Mouse (Mus musculus) CD4-positive helper T cell, adult 2 months (primary cell): ENCODE data around the gene Samd4b.

ENCODE experiments used
- DNase-seq: peaks from one replicate; pipeline ENCODE4 v3.0.0-alpha.2; 2012; ENCODE audit warnings: low read depth, missing footprints, low spot score

The Samd4b gene

GRCm38 (mm10) chr7:28591862-28592261, 6.1 kb downstream of the Samd4b start:
- DNase-seq: no peak

GRCm38 (mm10) chr7:28587644-28588043, 10.3 kb downstream of the Samd4b start:
- DNase-seq: no peak

- no peak for DNase-seq
Observed at GRCm38 (mm10) chr7:28586663-28587411, 11.1 kb downstream of the Samd4b start.

- DNase-seq: no peak
Observed at GRCm38 (mm10) chr7:28585001-28585400, 12.9 kb downstream of the Samd4b start.

- no peak for DNase-seq
Observed at GRCm38 (mm10) chr7:28584468-28584867, 13.5 kb downstream of the Samd4b start.

- DNase-seq: no peak
Observed at GRCm38 (mm10) chr7:28583570-28584344, 14.2 kb downstream of the Samd4b start.

GRCm38 (mm10) chr7:28582841-28583240, 15.1 kb downstream of the Samd4b start:
- DNase-seq: no peak

- no peak for DNase-seq
Observed at GRCm38 (mm10) chr7:28581721-28582120, 16.2 kb downstream of the Samd4b start.

GRCm38 (mm10) chr7:28579826-28580225, 18.1 kb downstream of the Samd4b start:
- DNase-seq: no peak

GRCm38 (mm10) chr7:28578543-28579053, 19.3 kb downstream of the Samd4b start:
- DNase-seq: no peak

GRCm38 (mm10) chr7:28577826-28578542, 20.0 kb downstream of the Samd4b start:
- DNase-seq: no peak

- no peak for DNase-seq
Observed at GRCm38 (mm10) chr7:28576271-28576914, 21.6 kb downstream of the Samd4b start.

GRCm38 (mm10) chr7:28575597-28575996, 22.3 kb downstream of the Samd4b start:
- no peak for DNase-seq

- DNase-seq: no peak
Observed at GRCm38 (mm10) chr7:28573236-28573635, 24.7 kb downstream of the Samd4b start.

GRCm38 (mm10) chr7:28572689-28573088, 25.3 kb downstream of the Samd4b start:
- no peak for DNase-seq

GRCm38 (mm10) chr7:28570982-28571682, 26.8 kb downstream of the Samd4b start:
- DNase-seq: no peak

GRCm38 (mm10) chr7:28570291-28570981, 27.5 kb downstream of the Samd4b start:
- DNase-seq: no peak

GRCm38 (mm10) chr7:28568253-28568652, 29.7 kb downstream of the Samd4b start:
- peak; percentile 70 for DNase-seq

GRCm38 (mm10) chr7:28567539-28567938, 30.4 kb downstream of the Samd4b start:
- DNase-seq: no peak

GRCm38 (mm10) chr7:28565407-28565806, 32.5 kb downstream of the Samd4b start:
- peak; percentile 34 for DNase-seq
